ENCODE assay signal across 8 mouse cellular contexts in genomic region chr2:25242101-25242506, GRCm38 (mm10). TPM values are rescaled to one million over a fixed set of nuclear protein-coding genes. Genes with fewer than 3 reads are reported as not detected.
DNase-seq lines count a peak whose midpoint lies in the region; ATAC-seq and TF ChIP-seq lines count a peak whose summit lies in the region.

Gene Rnf208 (plus strand): TSS chr2:25242255.
Gene Cysrt1 (minus strand): TSS chr2:25242452.

- H3K9ac ChIP-seq in lung, embryonic 16.5 days (ENCODE audit: low read length) = peak within 1 kb of the TSS; percentile 66
- H3K9ac ChIP-seq in forebrain, embryonic 15.5 days (replicated peaks) = peak within 1 kb of the TSS; percentile 73
- no peak within 1 kb of the TSS; the same call in 1 of the 2 replicates for H3K9ac ChIP-seq in liver, embryonic 14.5 days (replicated peaks)

- no peak for TF ChIP-seq CTCF in liver, embryonic 14.5 days (IDR thresholded peaks at IDR 0.05; ENCODE audit: low read depth)
- no peak for TF ChIP-seq CTCF in small intestine, adult 2 months (IDR thresholded peaks at IDR 0.05; ENCODE audit: extremely low read depth, insufficient read length, insufficient replicate concordance, low read depth, low read length)

- no peak for TF ChIP-seq POLR2A in small intestine, adult 2 months (IDR thresholded peaks at IDR 0.05; ENCODE audit: low read depth, low read length)

- H3K27me3 ChIP-seq in lung, embryonic 16.5 days (ENCODE audit: control insufficient read depth, insufficient read depth, low read depth, low read length) = peaks cover 19% of the 10 kb centered on the region
- H3K27me3 ChIP-seq in forebrain, embryonic 15.5 days = peaks cover 5% of the 10 kb centered on the region; the same call in 1 of the 2 replicates
- peaks cover 22% of the 10 kb centered on the region for H3K27me3 ChIP-seq in liver, embryonic 14.5 days (ENCODE audit: control insufficient read depth, insufficient read depth, low read length)
- no peaks in the 10 kb centered on the region; the same call in 1 of the 2 replicates for H3K27me3 ChIP-seq in small intestine, adult 2 months (ENCODE audit: control insufficient read depth, insufficient read depth, low read length)

- 2% methylated on average over 46 of the region's 59 CpGs for WGBS in lung, embryonic 16.5 days
- WGBS in forebrain, embryonic 15.5 days = under 1% methylated on average over 57 of the region's 59 CpGs
- WGBS in liver, embryonic 14.5 days (ENCODE audit: insufficient replicate concordance) = under 1% methylated on average over 59 of the region's 59 CpGs
- under 1% methylated on average over 55 of the region's 59 CpGs for WGBS in small intestine, adult 2 months

- H3K27ac ChIP-seq in lung, embryonic 16.5 days (ENCODE audit: low read length) = no peak within 1 kb of the TSS
- peak within 1 kb of the TSS; percentile 77 for H3K27ac ChIP-seq in forebrain, embryonic 15.5 days (replicated peaks)
- no peak within 1 kb of the TSS for H3K27ac ChIP-seq in liver, embryonic 14.5 days
- H3K27ac ChIP-seq in small intestine, adult 2 months (ENCODE audit: insufficient read depth, low read depth, low read length) = peak within 1 kb of the TSS; percentile 31; the same call in 1 of the 2 replicates

- H3K4me3 ChIP-seq in lung, embryonic 16.5 days (ENCODE audit: low read length) = peak within 1 kb of the TSS; percentile 60
- H3K4me3 ChIP-seq in forebrain, embryonic 15.5 days = peak within 1 kb of the TSS; percentile 59
- H3K4me3 ChIP-seq in liver, embryonic 14.5 days (ENCODE audit: insufficient read depth in 1 of 2, low read depth in 2 of 2, low read length in 2 of 2) = peak within 1 kb of the TSS; percentile 49 to 57
- H3K4me3 ChIP-seq in small intestine, adult 2 months (ENCODE audit: low read depth, low read length) = peak within 1 kb of the TSS; percentile 70

- H3K9me3 ChIP-seq in lung, embryonic 16.5 days (ENCODE audit: control insufficient read depth, low read length) = no peaks in the 10 kb centered on the region
- no peaks in the 10 kb centered on the region for H3K9me3 ChIP-seq in forebrain, embryonic 15.5 days
- H3K9me3 ChIP-seq in liver, embryonic 14.5 days (ENCODE audit: control insufficient read depth, low read length) = no peaks in the 10 kb centered on the region

- DNase-seq in cerebellum, adult 11-12 months = peak; percentile 60
- no peak for DNase-seq in lung, postnatal 10 days
- no peak for DNase-seq in liver, embryonic 14.5 days (ENCODE audit: low read depth in 3 of 3, low spot score in 3 of 3)
- no peak for DNase-seq in adrenal gland, postnatal 4 days (ENCODE audit: low spot score in 2 of 2)

- no peak for TF ChIP-seq EP300 in liver, embryonic 14.5 days (IDR thresholded peaks at IDR 0.05; ENCODE audit: low read depth)

- no peak for ATAC-seq in cerebellum, adult (ENCODE audit: insufficient number of reproducible peaks, low FRiP score, low TSS enrichment)
- no peak for ATAC-seq in lung, embryonic 16.5 days (ENCODE audit: low read depth)
- peak; percentile 49 for ATAC-seq in forebrain, embryonic 15.5 days (replicated peaks)
- ATAC-seq in liver, embryonic 14.5 days (ENCODE audit: insufficient read depth) = no peak

- H3K36me3 ChIP-seq in lung, embryonic 16.5 days (ENCODE audit: control insufficient read depth, insufficient read depth, low read length) = no peaks in the 10 kb centered on the region
- peaks cover 12% of the 10 kb centered on the region; the same call in 1 of the 2 replicates for H3K36me3 ChIP-seq in forebrain, embryonic 15.5 days
- no peaks in the 10 kb centered on the region for H3K36me3 ChIP-seq in liver, embryonic 14.5 days (replicated peaks; ENCODE audit: control insufficient read depth, insufficient read depth, low read depth)
- no peaks in the 10 kb centered on the region; the same call in 1 of the 2 replicates for H3K36me3 ChIP-seq in small intestine, adult 2 months (ENCODE audit: control insufficient read depth, insufficient read depth, low read length)

- peaks cover 8% of the 10 kb centered on the region for H3K4me1 ChIP-seq in lung, embryonic 16.5 days (replicated peaks; ENCODE audit: control insufficient read depth, insufficient read depth, low read length)
- peaks cover 29% of the 10 kb centered on the region for H3K4me1 ChIP-seq in forebrain, embryonic 15.5 days
- H3K4me1 ChIP-seq in liver, embryonic 14.5 days (replicated peaks; ENCODE audit: control insufficient read depth in 2 of 2, insufficient read depth in 2 of 2, low read length in 1 of 2) = peaks cover 4 to 12% of the 10 kb centered on the region in 2 experiments
- H3K4me1 ChIP-seq in small intestine, adult 2 months (ENCODE audit: control insufficient read depth, insufficient read depth, insufficient read length, low read length) = peaks cover 38% of the 10 kb centered on the region

- H3K4me2 ChIP-seq in lung, embryonic 16.5 days (ENCODE audit: low read depth, low read length) = peak within 1 kb of the TSS; percentile 96
- peak within 1 kb of the TSS; percentile 91 for H3K4me2 ChIP-seq in forebrain, embryonic 15.5 days (replicated peaks)
- H3K4me2 ChIP-seq in liver, embryonic 14.5 days (ENCODE audit: low read depth) = peak within 1 kb of the TSS; percentile 75

RNA-seq across cellular contexts. Expression of gene Rnf208, which starts in this region (rescaled TPM):
- 8.3 and 9.1 TPM in 2 replicates for polyA plus RNA-seq in lung, embryonic 16.5 days (2015; fragmentation: Nextera tagmentation; extraction: Ambion mirVana)
- polyA plus RNA-seq in forebrain, embryonic 15.5 days (2015; fragmentation: Nextera tagmentation; extraction: Ambion mirVana) = 79.1 and 80.4 TPM in 2 replicates
- 0.93 and 1.3 TPM in 2 replicates for polyA plus RNA-seq in liver, embryonic 14.5 days (2012; rRNA removed)
- polyA plus RNA-seq in liver, embryonic 14.5 days (2014; fragmentation: Nextera tagmentation; extraction: Ambion mirVana) = 0.09 and 0.16 TPM in 2 replicates
- polyA plus RNA-seq in small intestine, adult 2 months (2012; rRNA removed) = 7.3 and 145 TPM in 2 replicates
- total RNA-seq in adrenal gland, postnatal 4 days (2021) = 10 to 100 TPM; 14.3 to 18.7 TPM

RNA-seq across cellular contexts. Expression of gene Cysrt1, which starts in this region (rescaled TPM):
- polyA plus RNA-seq in lung, embryonic 16.5 days (2015; fragmentation: Nextera tagmentation; extraction: Ambion mirVana) = 0.67 TPM in 1 of 2 replicates, not detected in the other
- polyA plus RNA-seq in forebrain, embryonic 15.5 days (2015; fragmentation: Nextera tagmentation; extraction: Ambion mirVana) = 0.20 TPM in 1 of 2 replicates, not detected in the other
- polyA plus RNA-seq in liver, embryonic 14.5 days (2012; rRNA removed) = not detected in 2 replicates
- polyA plus RNA-seq in liver, embryonic 14.5 days (2014; fragmentation: Nextera tagmentation; extraction: Ambion mirVana) = not detected in 2 replicates
- 1.7 and 10.7 TPM in 2 replicates for polyA plus RNA-seq in small intestine, adult 2 months (2012; rRNA removed)
- total RNA-seq in adrenal gland, postnatal 4 days (2021) = not detected

Comparison
In these comparisons a context has a peak if more than half of its experiments do, and no peak if none do; other contexts are left out.
1. H3K27ac ChIP-seq: peak in forebrain, embryonic 15.5 days (single experiment) and small intestine, adult 2 months (single experiment); none in lung, embryonic 16.5 days (single experiment) and liver, embryonic 14.5 days (single experiment).
2. Peak in every context shown above with its lines, with median percentiles within 50 percentile points of each other: H3K4me2 ChIP-seq and H3K4me3 ChIP-seq.